Mouse (Mus musculus): ENCODE data around the gene Gm5460. TPM values are rescaled to one million over a fixed set of nuclear protein-coding genes. Genes with fewer than 3 reads are reported as not detected.

Gm5460 gene
- total RNA-seq (2014; rRNA removed; ENCODE audit: low replicate concordance) (not detected in 2 replicates), polyA plus RNA-seq (2015; fragmentation: Nextera tagmentation; extraction: Ambion mirVana) (0.04 and 0.05 TPM in 2 replicates)

GRCm38 (mm10) chr14:34016381-34016780 is at the start of gene Gm5460:
Gm5460 (plus strand) TSS chr14:34016758.
- TF ChIP-seq CTCF (IDR thresholded peaks at IDR 0.05; ENCODE audit: low read depth) (no peak), EP300 (IDR thresholded peaks at IDR 0.05; ENCODE audit: low read depth) (no peak)
- no peaks in the 10 kb centered on the region for H3K4me1 ChIP-seq (ENCODE audit: control insufficient read depth, insufficient read depth)
- DNase-seq (ENCODE audit: low spot score) (no peak), ATAC-seq (ENCODE audit: insufficient read depth, low read depth) (no peak)
- H3K4me2 ChIP-seq (ENCODE audit: low read depth, low read length): no peak within 1 kb of the TSS
- no peaks in the 10 kb centered on the region for H3K9me3 ChIP-seq (replicated peaks; ENCODE audit: control insufficient read depth, low read length)
- no peak within 1 kb of the TSS for H3K4me3 ChIP-seq (ENCODE audit: low read depth, low read length)
- H3K27ac ChIP-seq (ENCODE audit: low read depth): no peak within 1 kb of the TSS
- H3K9ac ChIP-seq (replicated peaks; ENCODE audit: low read depth, low read length): no peak within 1 kb of the TSS
- 95% methylated on average over 4 of the region's 4 CpGs for WGBS
- no peaks in the 10 kb centered on the region for H3K36me3 ChIP-seq (replicated peaks; ENCODE audit: control insufficient read depth, insufficient read depth, low read length)
- H3K27me3 ChIP-seq (ENCODE audit: control insufficient read depth, insufficient read depth, low read length): no peaks in the 10 kb centered on the region

- TF ChIP-seq CTCF (IDR thresholded peaks at IDR 0.05; ENCODE audit: low read depth): peak; percentile 43
- no peak for TF ChIP-seq EP300 (IDR thresholded peaks at IDR 0.05; ENCODE audit: low read depth)
- no peak overlapping the region for H3K27ac ChIP-seq (ENCODE audit: low read depth)
- H3K4me3 ChIP-seq (ENCODE audit: low read depth, low read length): no peak overlapping the region
- H3K4me2 ChIP-seq (ENCODE audit: low read depth, low read length): no peak overlapping the region
- H3K4me1 ChIP-seq (ENCODE audit: control insufficient read depth, insufficient read depth): no peaks in the 10 kb centered on the region
- H3K36me3 ChIP-seq (replicated peaks; ENCODE audit: control insufficient read depth, insufficient read depth, low read length): no peaks in the 10 kb centered on the region
- no peaks in the 10 kb centered on the region for H3K9me3 ChIP-seq (replicated peaks; ENCODE audit: control insufficient read depth, low read length)
- DNase-seq (ENCODE audit: low spot score) (peak; percentile 11), ATAC-seq (ENCODE audit: insufficient read depth, low read depth) (no peak)
- H3K9ac ChIP-seq (replicated peaks; ENCODE audit: low read depth, low read length): no peak overlapping the region
- 42% methylated on average over 7 of the region's 7 CpGs for WGBS
- H3K27me3 ChIP-seq (ENCODE audit: control insufficient read depth, insufficient read depth, low read length): no peaks in the 10 kb centered on the region
Observed at GRCm38 (mm10) chr14:33972679-33973078, 43.9 kb upstream of the Gm5460 start.

GRCm38 (mm10) chr14:33974752-33975151 is 41.8 kb upstream of the Gm5460 start:
- Histone ChIP-seq H3K4me1 (ENCODE audit: control insufficient read depth, insufficient read depth) (no peaks in the 10 kb centered on the region), H3K27ac (ENCODE audit: low read depth) (no peak overlapping the region), H3K4me2 (ENCODE audit: low read depth, low read length) (no peak overlapping the region), H3K9me3 (replicated peaks; ENCODE audit: control insufficient read depth, low read length) (no peaks in the 10 kb centered on the region), H3K4me3 (ENCODE audit: low read depth, low read length) (no peak overlapping the region), H3K36me3 (replicated peaks; ENCODE audit: control insufficient read depth, insufficient read depth, low read length) (no peaks in the 10 kb centered on the region), H3K27me3 (ENCODE audit: control insufficient read depth, insufficient read depth, low read length) (no peaks in the 10 kb centered on the region), H3K9ac (replicated peaks; ENCODE audit: low read depth, low read length) (no peak overlapping the region)
- TF ChIP-seq EP300 (IDR thresholded peaks at IDR 0.05; ENCODE audit: low read depth): no peak
- no peak for TF ChIP-seq CTCF (IDR thresholded peaks at IDR 0.05; ENCODE audit: low read depth)
- no peak for ATAC-seq (ENCODE audit: insufficient read depth, low read depth)
- no peak for DNase-seq (ENCODE audit: low spot score)
- WGBS: 61% methylated on average over 5 of the region's 5 CpGs

GRCm38 (mm10) chr14:33977748-33978147 is 38.8 kb upstream of the Gm5460 start:
- Histone ChIP-seq H3K36me3 (replicated peaks; ENCODE audit: control insufficient read depth, insufficient read depth, low read length) (no peaks in the 10 kb centered on the region), H3K4me2 (ENCODE audit: low read depth, low read length) (no peak overlapping the region), H3K27me3 (ENCODE audit: control insufficient read depth, insufficient read depth, low read length) (no peaks in the 10 kb centered on the region), H3K9ac (replicated peaks; ENCODE audit: low read depth, low read length) (no peak overlapping the region), H3K9me3 (replicated peaks; ENCODE audit: control insufficient read depth, low read length) (no peaks in the 10 kb centered on the region), H3K4me1 (ENCODE audit: control insufficient read depth, insufficient read depth) (no peaks in the 10 kb centered on the region), H3K27ac (ENCODE audit: low read depth) (no peak overlapping the region), H3K4me3 (ENCODE audit: low read depth, low read length) (no peak overlapping the region)
- 39% methylated on average over 7 of the region's 7 CpGs for WGBS
- no peak for TF ChIP-seq CTCF (IDR thresholded peaks at IDR 0.05; ENCODE audit: low read depth)
- no peak for TF ChIP-seq EP300 (IDR thresholded peaks at IDR 0.05; ENCODE audit: low read depth)
- ATAC-seq (ENCODE audit: insufficient read depth, low read depth) (no peak), DNase-seq (ENCODE audit: low spot score) (no peak)

GRCm38 (mm10) chr14:33978604-33979059 is 37.9 kb upstream of the Gm5460 start, which contains the start of gene Zfp488:
Zfp488 (minus strand) TSS chr14:33978764.
- no peak within 1 kb of the TSS for H3K9ac ChIP-seq (replicated peaks; ENCODE audit: low read depth, low read length)
- H3K4me2 ChIP-seq (ENCODE audit: low read depth, low read length): peak within 1 kb of the TSS; percentile 55
- H3K9me3 ChIP-seq (replicated peaks; ENCODE audit: control insufficient read depth, low read length): no peaks in the 10 kb centered on the region
- DNase-seq (ENCODE audit: low spot score): peak; percentile 9
- H3K4me1 ChIP-seq (ENCODE audit: control insufficient read depth, insufficient read depth): no peaks in the 10 kb centered on the region
- H3K4me3 ChIP-seq (ENCODE audit: low read depth, low read length): peak within 1 kb of the TSS; percentile 28
- H3K27ac ChIP-seq (ENCODE audit: low read depth): no peak within 1 kb of the TSS
- TF ChIP-seq CTCF (IDR thresholded peaks at IDR 0.05; ENCODE audit: low read depth): no peak
- no peak for TF ChIP-seq EP300 (IDR thresholded peaks at IDR 0.05; ENCODE audit: low read depth)
- H3K36me3 ChIP-seq (replicated peaks; ENCODE audit: control insufficient read depth, insufficient read depth, low read length): no peaks in the 10 kb centered on the region
- no peak for ATAC-seq (ENCODE audit: insufficient read depth, low read depth)
- no peaks in the 10 kb centered on the region for H3K27me3 ChIP-seq (ENCODE audit: control insufficient read depth, insufficient read depth, low read length)
- 2% methylated on average over 25 of the region's 25 CpGs for WGBS

GRCm38 (mm10) chr14:33989201-33989600 is 27.4 kb upstream of the Gm5460 start:
- Histone ChIP-seq H3K36me3 (replicated peaks; ENCODE audit: control insufficient read depth, insufficient read depth, low read length) (no peaks in the 10 kb centered on the region), H3K9me3 (replicated peaks; ENCODE audit: control insufficient read depth, low read length) (no peaks in the 10 kb centered on the region), H3K4me2 (ENCODE audit: low read depth, low read length) (no peak overlapping the region), H3K4me1 (ENCODE audit: control insufficient read depth, insufficient read depth) (no peaks in the 10 kb centered on the region), H3K4me3 (ENCODE audit: low read depth, low read length) (no peak overlapping the region), H3K27ac (ENCODE audit: low read depth) (no peak overlapping the region), H3K27me3 (ENCODE audit: control insufficient read depth, insufficient read depth, low read length) (no peaks in the 10 kb centered on the region), H3K9ac (replicated peaks; ENCODE audit: low read depth, low read length) (no peak overlapping the region)
- no peak for DNase-seq (ENCODE audit: low spot score)
- ATAC-seq (ENCODE audit: insufficient read depth, low read depth): no peak
- no peak for TF ChIP-seq EP300 (IDR thresholded peaks at IDR 0.05; ENCODE audit: low read depth)
- no peak for TF ChIP-seq CTCF (IDR thresholded peaks at IDR 0.05; ENCODE audit: low read depth)
- 49% methylated on average over 3 of the region's 3 CpGs for WGBS

Data from heart, postnatal 0 days (tissue).